Comparison of ENCODE assay signal across 18 mouse cellular contexts in genomic region chr12:86275731-86276130, GRCm38 (mm10).
"Had no signal": no experiment of that assay in that cellular context is flagged by ENCODE, and none has a peak within 500 bp of the region (broad histone marks: within the 10 kb centered on the region; RNA-seq: fewer than 3 reads in every experiment).

No protein-coding gene starts in this region.

- DNase-seq: lung, embryonic 14.5 days; lung, postnatal 10 days; lung, postnatal 4 days; midbrain, embryonic 14.5 days; retina, postnatal 1 day; right cerebral cortex, adult 18-20 months; right cerebral cortex, postnatal 25 days; right cerebral cortex, postnatal 4 days; spleen, adult 18-20 months; thymus, adult 18-20 months; thymus, postnatal 14 days; thymus, postnatal 36 days had no signal

- H3K27me3 ChIP-seq: midbrain, embryonic 12.5 days; neural tube, embryonic 13.5 days; neural tube, embryonic 15.5 days had no signal

- ATAC-seq: midbrain, embryonic 16.5 days had no signal

- H3K9me3 ChIP-seq: midbrain, embryonic 10.5 days; midbrain, embryonic 12.5 days; neural tube, embryonic 13.5 days; neural tube, embryonic 15.5 days had no signal

- H3K27ac ChIP-seq: midbrain, embryonic 12.5 days; neural tube, embryonic 13.5 days; neural tube, embryonic 15.5 days had no signal

- H3K4me2 ChIP-seq: lung, embryonic 14.5 days; midbrain, embryonic 12.5 days; neural tube, embryonic 13.5 days; neural tube, embryonic 15.5 days had no signal

- H3K4me3 ChIP-seq: midbrain, embryonic 10.5 days; midbrain, embryonic 12.5 days; myocyte; neural tube, embryonic 13.5 days; neural tube, embryonic 15.5 days had no signal

- H3K9ac ChIP-seq: lung, embryonic 14.5 days; midbrain, embryonic 12.5 days; neural tube, embryonic 13.5 days; neural tube, embryonic 15.5 days had no signal
